Mouse (Mus musculus): ENCODE measurements around the gene Retsat. TPM values are rescaled to one million over a fixed set of nuclear protein-coding genes. Genes with fewer than 3 reads are reported as not detected.

Retsat gene
- total RNA-seq, 2 experiments from 2014 or later, result 15.6 to 24.3 TPM

DNA sequence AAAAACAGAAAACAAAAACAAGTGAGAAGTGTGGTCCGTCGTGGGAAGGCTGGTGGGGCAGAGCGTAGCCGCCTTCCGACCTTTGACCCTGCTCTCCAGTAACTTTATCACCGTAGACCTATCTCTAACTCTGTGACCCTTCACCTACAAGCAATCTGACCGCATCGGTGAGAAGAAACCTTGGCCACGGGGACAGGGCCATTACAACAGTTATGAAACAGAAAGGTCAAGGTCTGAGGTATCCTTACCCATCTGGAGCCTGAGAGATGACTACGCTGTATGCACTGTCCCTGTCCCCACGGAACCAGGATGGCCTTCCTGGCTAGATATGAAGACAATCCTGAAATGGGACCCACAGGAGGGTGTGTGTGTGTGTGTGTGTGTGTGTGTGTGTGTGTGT, 14.1 kb upstream of the Retsat start:
- ATAC-seq (replicated peaks; ENCODE audit: low FRiP score, low TSS enrichment, poor library complexity, severe bottlenecking), result no peak

GRCm38 (mm10) chr6:72586701-72587100, 11.6 kb upstream of the Retsat start:
- no peak for ATAC-seq (replicated peaks; ENCODE audit: low FRiP score, low TSS enrichment, poor library complexity, severe bottlenecking)

GRCm38 (mm10) chr6:72588307-72588706, 10.0 kb upstream of the Retsat start:
- ATAC-seq (replicated peaks; ENCODE audit: low FRiP score, low TSS enrichment, poor library complexity, severe bottlenecking), result no peak

DNA sequence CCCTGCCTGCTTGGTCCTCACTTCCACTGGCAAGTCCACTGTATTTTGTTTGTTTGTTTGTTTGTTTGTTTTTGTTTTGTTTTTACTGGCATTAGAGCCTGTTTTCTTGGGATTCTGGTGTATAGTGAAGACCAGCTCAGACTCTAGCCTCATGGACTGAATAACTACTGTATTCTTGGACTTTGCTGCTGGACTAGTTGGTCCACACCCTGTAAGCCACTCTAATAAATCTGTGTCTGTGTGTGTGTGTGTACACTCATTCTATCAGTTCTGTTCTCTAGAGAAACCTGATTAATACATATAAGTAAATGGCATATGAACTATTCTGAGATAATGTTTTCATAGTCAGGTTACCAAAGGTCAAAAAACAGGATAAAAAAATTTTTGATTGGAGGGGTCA, 8.2 kb upstream of the Retsat start:
- no peak for ATAC-seq (replicated peaks; ENCODE audit: low FRiP score, low TSS enrichment, poor library complexity, severe bottlenecking)

DNA sequence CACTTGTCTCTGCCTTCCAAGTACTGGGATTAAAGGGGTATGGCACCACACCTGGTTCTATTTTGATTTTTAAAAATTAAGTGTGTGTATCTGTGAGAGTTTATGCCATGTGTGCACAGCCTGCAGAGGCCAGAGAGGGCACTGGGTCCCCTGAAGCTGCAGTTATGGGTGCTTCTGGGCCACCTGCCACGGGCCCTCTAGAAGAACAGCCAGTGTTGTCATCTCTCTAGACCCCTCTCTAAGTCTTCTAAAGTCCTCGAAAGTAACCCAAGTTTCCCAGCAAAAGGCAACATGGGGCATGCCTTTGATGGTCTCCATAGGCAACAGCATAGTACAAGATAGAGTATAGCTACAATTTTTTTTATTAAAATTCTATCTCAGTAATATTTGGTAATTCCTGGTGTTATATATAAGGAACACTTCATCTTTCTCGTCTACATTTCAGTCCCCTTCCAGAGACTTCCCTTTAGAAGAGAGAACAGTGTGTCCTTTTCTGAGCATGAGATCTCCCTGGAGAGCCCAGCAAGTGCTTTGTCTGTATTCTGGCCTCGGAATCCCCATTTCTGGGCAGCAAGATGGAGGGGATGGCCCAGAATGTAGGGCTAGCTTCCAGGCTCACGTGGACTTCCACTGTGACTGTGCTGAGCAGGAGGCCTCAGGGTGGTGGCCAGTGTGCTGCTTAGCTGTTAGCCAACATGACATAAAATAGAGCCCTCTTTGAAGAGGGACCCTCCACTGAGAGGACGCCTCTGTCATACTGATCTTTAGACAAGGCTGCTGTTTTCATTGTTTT, 5.1 kb upstream of the Retsat start:
- no peak for ATAC-seq (replicated peaks; ENCODE audit: low FRiP score, low TSS enrichment, poor library complexity, severe bottlenecking)

- no peak for ATAC-seq (replicated peaks; ENCODE audit: low FRiP score, low TSS enrichment, poor library complexity, severe bottlenecking)
Measured at GRCm38 (mm10) chr6:72593914-72594313, 4.4 kb upstream of the Retsat start.

- ATAC-seq (replicated peaks; ENCODE audit: low FRiP score, low TSS enrichment, poor library complexity, severe bottlenecking), result no peak
Measured at GRCm38 (mm10) chr6:72597083-72597874, 996 bp upstream of the Retsat start.

DNA sequence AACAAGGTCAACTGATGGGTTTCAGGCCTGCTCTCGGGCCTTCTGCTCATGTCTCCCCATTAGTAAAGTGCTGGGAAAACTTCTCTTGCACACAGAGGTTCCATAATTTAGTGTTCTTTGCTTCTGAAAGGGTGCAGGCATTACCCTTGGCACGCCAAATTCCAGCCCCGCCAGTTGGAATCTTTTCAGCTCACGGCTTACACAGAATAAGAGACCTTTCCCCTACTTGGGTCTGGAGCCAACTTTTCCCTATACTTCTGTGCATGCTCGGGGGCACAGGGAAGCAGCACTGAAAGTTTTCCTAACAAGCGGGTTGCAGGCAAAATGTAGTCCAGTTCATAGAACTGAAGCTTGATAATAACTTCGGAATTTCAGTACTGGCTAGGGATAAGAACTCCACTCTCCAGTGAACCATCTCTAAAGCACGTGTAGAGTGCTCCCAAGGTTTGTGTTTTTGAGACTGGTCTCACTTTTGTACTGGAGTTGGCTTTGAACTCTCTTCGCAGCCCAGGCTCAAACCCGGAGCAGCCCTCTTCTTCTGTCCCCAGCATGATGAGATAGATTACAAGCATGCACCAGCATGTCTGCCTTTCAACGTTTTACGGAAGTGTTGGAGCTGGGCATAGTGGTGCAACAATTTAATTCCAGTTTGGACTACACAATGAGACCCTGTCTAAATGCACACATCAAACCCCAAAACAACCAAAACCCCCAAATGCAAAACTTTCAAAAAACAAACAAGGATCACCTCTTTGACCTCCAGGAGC, 699 bp downstream of the Retsat start:
- ATAC-seq (replicated peaks; ENCODE audit: low FRiP score, low TSS enrichment, poor library complexity, severe bottlenecking), result no peak

DNA sequence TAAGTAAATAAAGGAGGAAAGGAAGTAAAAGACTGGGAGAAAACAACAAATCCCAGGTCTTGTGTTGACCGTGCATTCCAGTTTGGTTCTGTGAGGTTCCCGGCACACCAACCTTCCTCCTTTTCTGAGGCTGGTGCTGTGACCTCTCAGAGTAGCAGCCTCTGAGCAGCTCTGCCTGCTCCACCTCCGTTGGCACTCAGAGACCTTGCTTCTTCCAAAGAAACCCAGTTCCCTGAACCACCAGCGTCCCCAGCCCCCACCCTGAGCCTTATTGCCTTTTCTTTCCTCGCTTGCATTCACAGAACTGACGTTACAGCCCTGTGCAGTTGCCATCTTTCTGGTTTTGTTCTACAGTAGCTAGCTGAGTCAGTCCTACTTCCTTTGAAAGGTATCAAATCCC, 1.9 kb downstream of the Retsat start:
- no peak for ATAC-seq (replicated peaks; ENCODE audit: low FRiP score, low TSS enrichment, poor library complexity, severe bottlenecking)

DNA sequence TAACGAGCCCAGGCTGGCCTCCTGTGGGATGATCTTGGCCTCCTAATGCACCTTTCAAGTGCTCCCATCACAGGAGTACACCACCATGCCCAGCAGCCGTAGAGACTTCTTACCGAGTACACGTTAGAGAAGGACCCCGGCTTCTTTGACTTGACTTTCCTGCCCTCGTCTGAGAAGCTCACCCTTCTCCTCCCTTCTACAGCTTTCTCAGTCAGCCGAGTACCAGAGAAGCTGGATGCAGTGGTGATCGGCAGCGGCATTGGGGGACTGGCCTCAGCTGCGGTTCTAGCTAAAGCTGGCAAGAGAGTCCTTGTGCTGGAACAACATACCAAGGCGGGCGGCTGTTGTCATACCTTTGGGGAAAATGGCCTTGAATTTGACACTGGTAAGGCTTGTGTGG, 2.5 kb downstream of the Retsat start:
- no peak for ATAC-seq (replicated peaks; ENCODE audit: low FRiP score, low TSS enrichment, poor library complexity, severe bottlenecking)

DNA sequence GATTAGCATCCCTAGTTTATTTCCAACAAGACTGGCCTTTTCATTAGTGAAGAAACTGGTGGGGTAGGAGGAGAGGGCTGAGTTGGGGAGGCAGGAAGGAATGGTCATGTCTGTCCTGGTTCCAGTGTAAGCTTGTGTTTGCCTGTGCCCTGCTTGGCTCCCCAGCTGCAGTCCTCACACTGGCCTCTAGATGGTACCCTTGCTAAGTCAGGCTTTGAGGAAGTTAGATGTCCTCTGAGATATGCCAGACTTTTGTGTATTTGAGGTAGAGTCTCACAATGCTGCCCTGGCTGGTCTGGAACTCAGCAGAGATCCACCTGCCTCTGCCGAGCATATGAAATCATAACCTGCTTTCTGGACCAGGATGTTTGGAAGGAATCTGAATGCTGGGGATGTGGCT, 3.5 kb downstream of the Retsat start:
- peak; percentile 67 for ATAC-seq (replicated peaks; ENCODE audit: low FRiP score, low TSS enrichment, poor library complexity, severe bottlenecking)

GRCm38 (mm10) chr6:72604066-72604465, 5.8 kb downstream of the Retsat start:
- no peak for ATAC-seq (replicated peaks; ENCODE audit: low FRiP score, low TSS enrichment, poor library complexity, severe bottlenecking)

DNA sequence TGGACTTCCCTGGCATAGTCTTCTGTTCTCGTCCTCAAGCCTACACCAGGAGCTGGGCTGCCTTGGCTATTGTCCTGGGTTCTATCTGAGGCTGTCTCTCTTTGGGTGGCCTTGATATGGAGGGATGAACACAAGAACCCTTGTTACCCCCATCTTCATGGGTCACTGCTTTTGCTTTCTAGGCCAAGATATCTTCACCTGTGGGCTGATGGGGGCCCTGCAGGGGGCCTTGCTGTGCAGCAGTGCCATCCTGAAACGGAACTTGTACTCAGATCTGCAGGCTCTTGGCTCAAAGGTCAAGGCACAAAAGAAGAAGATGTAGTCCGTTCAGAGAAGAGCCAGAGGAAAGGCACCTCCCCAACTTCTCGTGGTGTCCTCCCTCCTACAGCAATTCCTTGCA, 8.8 kb downstream of the Retsat start:
- ATAC-seq (replicated peaks; ENCODE audit: low FRiP score, low TSS enrichment, poor library complexity, severe bottlenecking), result no peak

DNA sequence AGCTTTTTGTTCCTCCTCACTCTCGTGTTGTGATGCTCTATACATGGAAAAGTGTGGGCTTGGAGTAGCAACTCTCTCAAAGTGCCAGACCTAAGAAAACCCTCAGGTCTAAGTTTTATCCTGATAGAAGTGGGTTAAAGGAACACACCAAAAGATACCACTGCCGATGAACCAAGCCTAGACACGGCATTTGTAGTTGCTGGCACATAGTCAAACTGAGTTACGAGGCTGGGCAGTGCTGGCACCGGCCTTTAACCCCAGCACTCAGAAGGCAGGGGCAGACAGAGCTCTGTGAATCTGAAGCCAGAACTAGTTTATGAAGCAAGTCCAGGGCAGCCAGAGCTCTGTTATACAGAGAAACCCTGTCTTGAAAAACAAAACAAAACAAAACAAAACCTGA, 9.4 kb downstream of the Retsat start:
- ATAC-seq (replicated peaks; ENCODE audit: low FRiP score, low TSS enrichment, poor library complexity, severe bottlenecking), result no peak

DNA sequence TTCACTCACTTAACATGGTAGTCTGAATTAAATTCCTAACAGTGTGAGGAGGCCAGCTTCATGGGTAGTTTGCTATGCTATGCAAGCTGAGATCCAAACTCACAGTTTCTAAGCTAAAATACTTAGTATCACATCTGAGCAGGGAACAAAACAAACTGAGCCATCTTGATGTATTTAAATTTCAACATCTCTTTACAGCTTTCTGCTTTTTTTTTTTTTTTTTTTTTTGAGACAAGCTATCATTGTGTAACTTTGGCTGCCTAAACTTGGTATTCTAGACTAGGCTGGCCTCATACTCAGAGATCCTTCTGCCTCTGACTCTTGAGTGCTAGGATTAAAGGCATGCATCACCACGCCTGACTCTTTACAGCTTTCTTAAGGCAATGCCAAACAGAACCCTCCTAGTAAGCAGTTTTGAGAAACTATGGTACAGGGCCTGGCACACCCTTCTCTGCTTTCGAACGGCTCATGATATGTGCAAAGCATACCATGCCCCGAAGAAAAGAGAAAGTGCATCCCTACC, 10.4 kb downstream of the Retsat start:
- no peak for ATAC-seq (replicated peaks; ENCODE audit: low FRiP score, low TSS enrichment, poor library complexity, severe bottlenecking)

GRCm38 (mm10) chr6:72610261-72610660, 12.0 kb downstream of the Retsat start:
- ATAC-seq (replicated peaks; ENCODE audit: low FRiP score, low TSS enrichment, poor library complexity, severe bottlenecking), result no peak

DNA sequence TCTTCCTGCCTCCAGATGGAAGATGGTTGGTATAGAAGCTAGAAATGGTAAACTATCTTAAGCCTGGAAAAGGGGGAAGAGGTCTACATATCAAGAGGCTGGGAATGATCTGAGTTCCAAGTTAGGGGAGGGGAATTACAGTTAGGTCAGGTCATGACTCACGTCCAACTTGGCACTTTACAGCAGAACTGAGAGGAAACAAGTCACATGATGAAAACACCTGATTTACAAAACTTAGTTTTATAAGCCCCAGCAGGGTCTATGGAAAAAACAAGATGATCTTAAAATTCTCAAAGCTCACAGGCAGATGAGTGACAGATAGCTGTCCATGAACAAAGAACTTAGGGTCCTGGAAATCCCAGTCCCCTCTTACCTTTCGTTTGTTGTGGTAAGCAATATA, 16.9 kb downstream of the Retsat start:
- ATAC-seq (replicated peaks; ENCODE audit: low FRiP score, low TSS enrichment, poor library complexity, severe bottlenecking), result no peak

DNA sequence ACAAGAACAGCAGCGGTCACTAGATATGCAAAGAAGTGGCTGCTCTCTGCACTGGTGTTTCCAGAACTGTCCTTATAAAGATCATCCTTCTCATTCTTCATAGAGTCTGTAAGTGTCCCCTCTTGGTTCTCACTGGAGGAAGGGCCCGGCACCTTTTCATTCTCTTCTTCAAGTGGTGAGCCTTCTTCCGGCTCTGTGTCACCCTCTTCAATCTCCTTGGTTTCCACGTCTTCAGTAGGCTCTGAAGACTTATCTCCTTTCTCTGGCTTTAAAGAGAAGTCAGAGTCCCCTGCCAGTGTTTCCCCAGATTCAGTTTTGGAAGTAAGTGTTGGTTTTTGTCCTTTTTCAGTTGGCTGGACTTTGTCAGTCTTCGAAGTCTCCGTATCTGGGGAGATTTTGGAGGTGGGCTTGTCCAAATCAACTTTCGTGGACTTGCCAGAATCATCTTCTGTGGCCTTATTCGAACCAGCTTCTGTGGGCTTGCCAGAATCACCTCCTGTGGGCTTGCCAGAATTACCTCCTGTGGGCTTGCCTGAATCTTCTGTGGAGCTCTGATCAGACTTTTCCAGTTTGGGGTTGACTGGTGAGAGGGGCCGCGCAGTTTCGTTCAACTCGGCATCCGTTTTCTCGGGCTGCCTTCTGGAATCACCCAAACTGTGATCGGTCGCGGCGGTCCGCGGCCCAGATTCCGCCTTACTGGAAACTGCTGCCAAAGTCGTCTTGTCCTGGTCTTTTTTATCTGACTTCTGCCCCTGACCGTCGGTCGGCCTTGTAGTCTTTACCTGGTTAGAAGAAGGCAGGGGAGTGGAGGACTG, 17.5 kb downstream of the Retsat start:
- ATAC-seq (replicated peaks; ENCODE audit: low FRiP score, low TSS enrichment, poor library complexity, severe bottlenecking), result 0 out of 2 replicates have a peak, but pooled peaks have one; percentile 9

DNA sequence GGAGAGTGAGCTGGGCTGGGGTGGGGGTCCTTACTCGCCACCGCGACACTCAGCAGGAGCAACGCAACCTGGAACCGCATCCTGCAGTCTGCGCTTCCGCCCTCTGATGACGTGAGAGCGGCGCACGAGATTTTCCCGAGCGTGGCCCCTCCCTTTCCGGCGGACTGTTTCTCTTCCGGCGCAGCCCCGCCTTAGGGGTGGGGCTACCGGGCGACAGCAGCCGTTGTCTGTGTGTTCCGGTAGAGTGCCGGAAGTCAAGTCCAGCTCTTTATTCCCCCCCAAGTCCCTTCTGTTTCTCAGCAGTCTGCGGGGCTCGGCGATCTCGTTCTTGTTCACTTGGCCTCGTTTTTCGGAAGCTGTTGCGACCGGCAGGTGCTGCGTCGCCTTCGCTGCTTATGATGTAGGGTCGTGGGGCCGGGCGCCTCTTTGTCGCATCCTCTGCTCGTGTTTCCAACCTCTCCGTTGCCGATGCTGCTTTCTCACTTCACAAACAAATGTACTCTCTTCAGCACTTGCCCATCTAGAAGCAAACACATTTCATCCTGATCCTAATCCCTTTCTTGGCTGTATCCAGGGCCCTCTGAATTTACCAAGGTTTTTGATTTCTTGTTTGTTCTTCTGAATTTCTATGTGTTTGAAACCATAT, 18.5 kb downstream of the Retsat start, which contains the start of gene Tgoln1:
Gene Tgoln1 (minus strand): TSS at position 358 of the 646 bp plus-strand sequence.
- peak; percentile 96 for ATAC-seq (replicated peaks; ENCODE audit: low FRiP score, low TSS enrichment, poor library complexity, severe bottlenecking)
